Mouse (Mus musculus): ENCODE results near the gene Ufc1.

Gene Ufc1

GRCm38 (mm10) chr1:171287136-171288081 lies 7.4 kb downstream of the Ufc1 start, which contains the start of gene Usp21:
Gene Usp21, minus strand, starts transcription at chr1:171287991.
- DNase-seq (ENCODE audit: low spot score in 2 of 2), result peak; percentile 95 to 96

GRCm38 (mm10) chr1:171286517-171286916 lies 8.3 kb downstream of the Ufc1 start:
- DNase-seq (ENCODE audit: low spot score in 2 of 2), result peak in 1 of 2 experiments; percentile 2

GRCm38 (mm10) chr1:171285096-171285892 lies 9.5 kb downstream of the Ufc1 start:
- peak in 1 of 2 experiments; percentile 1 for DNase-seq (ENCODE audit: low spot score in 2 of 2)

- no peak for DNase-seq (ENCODE audit: low spot score in 2 of 2)
These were observed 10.3 kb downstream of the Ufc1 start for GRCm38 (mm10) chr1:171284491-171284890.

- no peak for DNase-seq (ENCODE audit: low spot score in 2 of 2)
These were observed 11.3 kb downstream of the Ufc1 start for GRCm38 (mm10) chr1:171283188-171284160.

GRCm38 (mm10) chr1:171282086-171282805 lies 12.6 kb downstream of the Ufc1 start:
- DNase-seq (ENCODE audit: low spot score in 2 of 2), result no peak

GRCm38 (mm10) chr1:171281528-171281923 lies 13.3 kb downstream of the Ufc1 start:
- peak; percentile 81 to 82 for DNase-seq (ENCODE audit: low spot score in 2 of 2)

GRCm38 (mm10) chr1:171280916-171281527 lies 13.8 kb downstream of the Ufc1 start, which contains the start of gene Ppox:
Gene Ppox, minus strand, starts transcription at chr1:171281186.
- peak; percentile 92 to 96 for DNase-seq (ENCODE audit: low spot score in 2 of 2)

- no peak for DNase-seq (ENCODE audit: low spot score in 2 of 2)
These were observed 14.4 kb downstream of the Ufc1 start for GRCm38 (mm10) chr1:171280250-171280915.

GRCm38 (mm10) chr1:171279721-171280120 lies 15.1 kb downstream of the Ufc1 start:
- DNase-seq (ENCODE audit: low spot score in 2 of 2), result no peak

GRCm38 (mm10) chr1:171279012-171279705 lies 15.7 kb downstream of the Ufc1 start:
- no peak for DNase-seq (ENCODE audit: low spot score in 2 of 2)

GRCm38 (mm10) chr1:171278436-171278835 lies 16.4 kb downstream of the Ufc1 start:
- DNase-seq (ENCODE audit: low spot score in 2 of 2), result no peak

GRCm38 (mm10) chr1:171277736-171278135 lies 17.1 kb downstream of the Ufc1 start:
- no peak for DNase-seq (ENCODE audit: low spot score in 2 of 2)

GRCm38 (mm10) chr1:171276110-171276748 lies 18.6 kb downstream of the Ufc1 start:
- DNase-seq (ENCODE audit: low spot score in 2 of 2), result no peak

GRCm38 (mm10) chr1:171275144-171275734 lies 19.6 kb downstream of the Ufc1 start:
- DNase-seq (ENCODE audit: low spot score in 2 of 2), result no peak

- DNase-seq (ENCODE audit: low spot score in 2 of 2), result no peak
These were observed 20.7 kb downstream of the Ufc1 start for GRCm38 (mm10) chr1:171274171-171274570.

- DNase-seq (ENCODE audit: low spot score in 2 of 2), result no peak
These were observed 22.7 kb downstream of the Ufc1 start for GRCm38 (mm10) chr1:171272086-171272485.

- DNase-seq (ENCODE audit: low spot score in 2 of 2), result no peak
These were observed 23.2 kb downstream of the Ufc1 start for GRCm38 (mm10) chr1:171271622-171272021.
